Mouse (Mus musculus): ENCODE data around the gene Pycard. TPM values are rescaled to one million over a fixed set of nuclear protein-coding genes. Genes with fewer than 3 reads are reported as not detected.
"Not testable (repeated sequence)": the region's sequence is repeated elsewhere in the genome, so short reads cannot be mapped to it uniquely, and the experiment has no call there.

Gene Pycard
- polyA plus RNA-seq (2015; fragmentation: Nextera tagmentation; extraction: Ambion mirVana) = 42.8 and 56.1 TPM in 2 replicates

- peak; percentile 51 for ATAC-seq (replicated peaks; ENCODE audit: insufficient number of reproducible peaks, insufficient read depth, low FRiP score, low read depth)
- H3K9ac ChIP-seq = peak within 1 kb of the TSS; percentile 54
- 11% methylated on average over 18 of the region's 18 CpGs for WGBS
- peak within 1 kb of the TSS; percentile 53 for H3K4me3 ChIP-seq
- peaks cover 7% of the 10 kb centered on the region for H3K36me3 ChIP-seq
- H3K4me1 ChIP-seq (replicated peaks) = peaks cover 21% of the 10 kb centered on the region
- H3K9me3 ChIP-seq (replicated peaks) = no peaks in the 10 kb centered on the region
- no peaks in the 10 kb centered on the region for H3K27me3 ChIP-seq
- peak within 1 kb of the TSS; percentile 48 for H3K27ac ChIP-seq
- peak within 1 kb of the TSS; percentile 69 for H3K4me2 ChIP-seq
Observed at GRCm38 (mm10) chr7:127993341-127993977, at the start of gene Pycard. Pycard (minus strand) TSS chr7:127993867.

GRCm38 (mm10) chr7:128042161-128042820 is 48.6 kb upstream of the Pycard start:
- H3K27me3 ChIP-seq; H3K4me1 ChIP-seq (replicated peaks); H3K27ac ChIP-seq; H3K4me3 ChIP-seq; H3K36me3 ChIP-seq; H3K9ac ChIP-seq; H3K9me3 ChIP-seq (replicated peaks); H3K4me2 ChIP-seq; ATAC-seq (replicated peaks; ENCODE audit: insufficient number of reproducible peaks, insufficient read depth, low FRiP score, low read depth): not testable (repeated sequence)
- WGBS = 67% methylated on average over 15 of the region's 15 CpGs

- Histone ChIP-seq H3K9ac (no peak overlapping the region), H3K27ac (no peak overlapping the region), H3K27me3 (no peaks in the 10 kb centered on the region), H3K4me2 (no peak overlapping the region), H3K4me3 (no peak overlapping the region), H3K36me3 (no peaks in the 10 kb centered on the region), H3K9me3 (replicated peaks) (no peaks in the 10 kb centered on the region), H3K4me1 (replicated peaks) (no peaks in the 10 kb centered on the region)
- WGBS = 91% methylated on average over 4 of the region's 4 CpGs
- no peak for ATAC-seq (replicated peaks; ENCODE audit: insufficient number of reproducible peaks, insufficient read depth, low FRiP score, low read depth)
Observed at GRCm38 (mm10) chr7:128033616-128034015, 39.9 kb upstream of the Pycard start.

GRCm38 (mm10) chr7:128032989-128033293 is 39.3 kb upstream of the Pycard start:
- H3K27me3 ChIP-seq = no peaks in the 10 kb centered on the region
- no peaks in the 10 kb centered on the region for H3K9me3 ChIP-seq (replicated peaks)
- H3K4me3 ChIP-seq = no peak overlapping the region
- no peak overlapping the region for H3K4me2 ChIP-seq
- H3K9ac ChIP-seq = no peak overlapping the region
- no peak overlapping the region for H3K27ac ChIP-seq
- no peak for ATAC-seq (replicated peaks; ENCODE audit: insufficient number of reproducible peaks, insufficient read depth, low FRiP score, low read depth)
- H3K36me3 ChIP-seq = no peaks in the 10 kb centered on the region
- 84% methylated on average over 3 of the region's 3 CpGs for WGBS
- H3K4me1 ChIP-seq (replicated peaks) = no peaks in the 10 kb centered on the region

GRCm38 (mm10) chr7:128032290-128032988 is 38.8 kb upstream of the Pycard start:
- ATAC-seq (replicated peaks; ENCODE audit: insufficient number of reproducible peaks, insufficient read depth, low FRiP score, low read depth) = no peak
- H3K9me3 ChIP-seq (replicated peaks) = no peaks in the 10 kb centered on the region
- no peak overlapping the region for H3K9ac ChIP-seq
- 77% methylated on average over 5 of the region's 5 CpGs for WGBS
- no peak overlapping the region for H3K27ac ChIP-seq
- no peaks in the 10 kb centered on the region for H3K4me1 ChIP-seq (replicated peaks)
- no peaks in the 10 kb centered on the region for H3K36me3 ChIP-seq
- no peak overlapping the region for H3K4me3 ChIP-seq
- H3K27me3 ChIP-seq = no peaks in the 10 kb centered on the region
- H3K4me2 ChIP-seq = no peak overlapping the region

- no peak for ATAC-seq (replicated peaks; ENCODE audit: insufficient number of reproducible peaks, insufficient read depth, low FRiP score, low read depth)
- WGBS = 46% methylated on average over 9 of the region's 9 CpGs
Observed at GRCm38 (mm10) chr7:128031403-128031976, 37.8 kb upstream of the Pycard start.

GRCm38 (mm10) chr7:128025381-128025780 is 31.7 kb upstream of the Pycard start:
- no peak for ATAC-seq (replicated peaks; ENCODE audit: insufficient number of reproducible peaks, insufficient read depth, low FRiP score, low read depth)
- H3K27me3 ChIP-seq = no peaks in the 10 kb centered on the region
- no peak overlapping the region for H3K4me3 ChIP-seq
- no peaks in the 10 kb centered on the region for H3K4me1 ChIP-seq (replicated peaks)
- no peak overlapping the region for H3K9ac ChIP-seq
- no peaks in the 10 kb centered on the region for H3K9me3 ChIP-seq (replicated peaks)
- no peak overlapping the region for H3K27ac ChIP-seq
- H3K4me2 ChIP-seq = no peak overlapping the region
- H3K36me3 ChIP-seq = no peaks in the 10 kb centered on the region
- WGBS = 66% methylated on average over 4 of the region's 4 CpGs

More at GRCm38 (mm10) chr7:128031403-128031976, 37.8 kb upstream of the Pycard start:
- Histone ChIP-seq H3K27me3 (no peaks in the 10 kb centered on the region), H3K9me3 (replicated peaks) (no peaks in the 10 kb centered on the region), H3K4me3 (no peak overlapping the region), H3K4me1 (replicated peaks) (no peaks in the 10 kb centered on the region), H3K27ac (no peak overlapping the region), H3K4me2 (no peak overlapping the region), H3K36me3 (no peaks in the 10 kb centered on the region), H3K9ac (no peak overlapping the region)

GRCm38 (mm10) chr7:128024932-128025331 is 31.3 kb upstream of the Pycard start:
- Histone ChIP-seq H3K4me3 (no peak overlapping the region), H3K27ac (no peak overlapping the region), H3K9me3 (replicated peaks) (no peaks in the 10 kb centered on the region), H3K4me1 (replicated peaks) (no peaks in the 10 kb centered on the region), H3K36me3 (no peaks in the 10 kb centered on the region), H3K27me3 (no peaks in the 10 kb centered on the region), H3K4me2 (no peak overlapping the region), H3K9ac (no peak overlapping the region)
- WGBS = 68% methylated on average over 4 of the region's 4 CpGs
- ATAC-seq (replicated peaks; ENCODE audit: insufficient number of reproducible peaks, insufficient read depth, low FRiP score, low read depth) = no peak

- Histone ChIP-seq H3K36me3 (no peaks in the 10 kb centered on the region), H3K4me1 (replicated peaks) (no peaks in the 10 kb centered on the region), H3K27ac (no peak overlapping the region), H3K9me3 (replicated peaks) (no peaks in the 10 kb centered on the region), H3K4me2 (no peak overlapping the region), H3K9ac (no peak overlapping the region), H3K27me3 (no peaks in the 10 kb centered on the region), H3K4me3 (no peak overlapping the region)
- no peak for ATAC-seq (replicated peaks; ENCODE audit: insufficient number of reproducible peaks, insufficient read depth, low FRiP score, low read depth)
- WGBS = 86% methylated on average over 9 of the region's 9 CpGs
Observed at GRCm38 (mm10) chr7:128024364-128024763, 30.7 kb upstream of the Pycard start.

GRCm38 (mm10) chr7:128023565-128023964 is 29.9 kb upstream of the Pycard start:
- H3K27ac ChIP-seq = no peak overlapping the region
- H3K9me3 ChIP-seq (replicated peaks) = no peaks in the 10 kb centered on the region
- 65% methylated on average over 4 of the region's 4 CpGs for WGBS
- no peaks in the 10 kb centered on the region for H3K4me1 ChIP-seq (replicated peaks)
- no peak overlapping the region for H3K9ac ChIP-seq
- no peaks in the 10 kb centered on the region for H3K36me3 ChIP-seq
- ATAC-seq (replicated peaks; ENCODE audit: insufficient number of reproducible peaks, insufficient read depth, low FRiP score, low read depth) = no peak
- H3K27me3 ChIP-seq = no peaks in the 10 kb centered on the region
- no peak overlapping the region for H3K4me2 ChIP-seq
- H3K4me3 ChIP-seq = no peak overlapping the region

- ATAC-seq (replicated peaks; ENCODE audit: insufficient number of reproducible peaks, insufficient read depth, low FRiP score, low read depth) = no peak
- no peaks in the 10 kb centered on the region for H3K4me1 ChIP-seq (replicated peaks)
- no peak overlapping the region for H3K27ac ChIP-seq
- H3K4me3 ChIP-seq = no peak overlapping the region
- 63% methylated on average over 8 of the region's 8 CpGs for whole genome bisulfite sequencing
- H3K9ac ChIP-seq = no peak overlapping the region
- no peaks in the 10 kb centered on the region for H3K9me3 ChIP-seq (replicated peaks)
- H3K4me2 ChIP-seq = no peak overlapping the region
- no peaks in the 10 kb centered on the region for H3K36me3 ChIP-seq
- H3K27me3 ChIP-seq = no peaks in the 10 kb centered on the region
Observed at GRCm38 (mm10) chr7:128022974-128023373, 29.3 kb upstream of the Pycard start.

Measured in heart, embryonic 15.5 days (tissue).